Mouse (Mus musculus) MEL (cell line): ENCODE results near the gene Cdh4. TPM values are rescaled to one million over a fixed set of nuclear protein-coding genes. Genes with fewer than 3 reads are reported as not detected.

ENCODE experiments used
- DNase-seq: peaks from one replicate; pipeline ENCODE4 v3.0.0; 2011; ENCODE audit warnings: low read depth, low spot score
- H3K27ac ChIP-seq: 2 replicates; pipeline ENCODE4 v1.5.1; 2012; ENCODE audit warnings: low read depth, mild to moderate bottlenecking, control low read depth, low read length, moderate library complexity; ENCODE audit not compliant: control insufficient read depth
- H3K27me3 ChIP-seq, 2 experiments: fragments of 150-350 bp in 1 of 2; sonication (generic) in 1 of 2; 2 replicates each; pipeline ENCODE4 v1.6.1; 2012; ENCODE audit warnings: low read length in 2 of 2, mild to moderate bottlenecking in 2 of 2, improper control_type of control experiment in 1 of 2, moderate library complexity in 1 of 2; ENCODE audit not compliant: insufficient read depth in 2 of 2, control insufficient read depth in 1 of 2
- H3K36me3 ChIP-seq, 2 experiments: 2 replicates each; pipeline ENCODE4 v1.6.1; 2012 to 2014; ENCODE audit warnings: low read length in 2 of 2, improper control_type of control experiment in 1 of 2, inconsistent platforms in 1 of 2, mild to moderate bottlenecking in 1 of 2; ENCODE audit not compliant: insufficient read depth in 2 of 2, control insufficient read depth in 1 of 2
- H3K4me1 ChIP-seq, 2 experiments: fragments of 150-350 bp in 1 of 2; sonication (generic) in 1 of 2; 2 replicates each; pipeline ENCODE4 v1.6.1; 2012; ENCODE audit warnings: low read length in 2 of 2, improper control_type of control experiment in 1 of 2, mild to moderate bottlenecking in 1 of 2; ENCODE audit not compliant: insufficient read depth in 2 of 2, control insufficient read depth in 1 of 2
- H3K4me3 ChIP-seq, 2 experiments: fragments of 150-350 bp in 1 of 2; sonication (generic) in 1 of 2; 2 replicates each; pipeline ENCODE4 v1.5.1; 2012; ENCODE audit warnings: low read depth in 2 of 2, low read length in 2 of 2, mild to moderate bottlenecking in 2 of 2, moderate library complexity in 2 of 2, control low read depth in 1 of 2, improper control_type of control experiment in 1 of 2; ENCODE audit not compliant: control insufficient read depth in 1 of 2, insufficient read depth in 1 of 2
- H3K79me2 ChIP-seq: 2 replicates; pipeline ENCODE4 v1.6.1; 2012; ENCODE audit warnings: mild to moderate bottlenecking, low read length, moderate library complexity; ENCODE audit not compliant: control insufficient read depth, poor library complexity, insufficient read depth
- H3K9ac ChIP-seq: 2 replicates; pipeline ENCODE4 v1.6.1; 2012; ENCODE audit warnings: low read depth, mild to moderate bottlenecking, control low read depth, low read length, moderate library complexity; ENCODE audit not compliant: control insufficient read depth, poor library complexity, severe bottlenecking
- H3K9me3 ChIP-seq: fragments of 150-350 bp; sonication (generic); replicated peaks from 2 replicates; pipeline ENCODE4 v1.6.1; 2012; ENCODE audit warnings: mild to moderate bottlenecking, low read length, improper control_type of control experiment, moderate library complexity; ENCODE audit not compliant: insufficient read depth
- CHD2 ChIP-seq: IDR thresholded peaks from 2 replicates; pipeline ENCODE4 v1.6.1; 2011; ENCODE audit warnings: low read length, improper control_type of control experiment
- CTCF ChIP-seq, 3 experiments: IDR thresholded peaks in 2 of 3; conservative IDR thresholded peaks in 1 of 3; 2 replicates each; pipeline ENCODE4 v1.5.1; 2011 to 2012; ENCODE audit warnings: low read length in 3 of 3, low read depth in 2 of 3, mild to moderate bottlenecking in 2 of 3, improper control_type of control experiment in 1 of 3, inconsistent platforms in 1 of 3, mixed read lengths in 1 of 3, moderate library complexity in 1 of 3; ENCODE audit not compliant: control insufficient read depth in 1 of 3, insufficient read depth in 1 of 3, poor library complexity in 1 of 3, severe bottlenecking in 1 of 3
- E2F4 ChIP-seq: IDR thresholded peaks from 2 replicates; pipeline ENCODE4 v1.6.1; 2011; ENCODE audit warnings: low read depth, low read length, improper control_type of control experiment, borderline replicate concordance
- GABPA ChIP-seq: IDR thresholded peaks from 2 replicates; pipeline ENCODE4 v1.6.1; 2012; ENCODE audit warnings: low read depth, mild to moderate bottlenecking, inconsistent platforms, low read length, improper control_type of control experiment, moderate library complexity
- GATA1 ChIP-seq: IDR thresholded peaks from 2 replicates; pipeline ENCODE4 v1.6.1; 2011; ENCODE audit warnings: low read depth, low read length, improper control_type of control experiment
- HCFC1 ChIP-seq: IDR thresholded peaks from 2 replicates; pipeline ENCODE4 v1.6.1; 2012; ENCODE audit warnings: low read depth, mild to moderate bottlenecking, inconsistent platforms, low read length, improper control_type of control experiment, moderate library complexity
- JUND ChIP-seq: IDR thresholded peaks from 2 replicates; pipeline ENCODE4 v1.6.1; 2011; ENCODE audit warnings: low read depth, mild to moderate bottlenecking, improper control_type of control experiment, low read length
- KAT2A ChIP-seq: conservative IDR thresholded peaks from 2 replicates; pipeline ENCODE4 v1.6.1; 2012; ENCODE audit warnings: low read depth, low read length, improper control_type of control experiment, inconsistent platforms
- NRF1 ChIP-seq: IDR thresholded peaks from 2 replicates; pipeline ENCODE4 v1.6.1; 2014; ENCODE audit warnings: low read depth, mild to moderate bottlenecking, inconsistent platforms, low read length, improper control_type of control experiment, moderate library complexity; ENCODE audit not compliant: poor library complexity, insufficient read depth, severe bottlenecking
- POLR2A ChIP-seq, 2 experiments: IDR thresholded peaks; 2 replicates each; pipeline ENCODE4 v1.6.1; 2011 to 2012; ENCODE audit warnings: low read length in 2 of 2, mild to moderate bottlenecking in 2 of 2, control low read depth in 1 of 2, improper control_type of control experiment in 1 of 2, low read depth in 1 of 2, moderate library complexity in 1 of 2; ENCODE audit not compliant: control insufficient read depth in 1 of 2, insufficient read depth in 1 of 2, poor library complexity in 1 of 2
- TAL1 ChIP-seq: IDR thresholded peaks from 2 replicates; pipeline ENCODE4 v1.6.1; 2012; ENCODE audit warnings: mild to moderate bottlenecking, inconsistent platforms, low read length, moderate library complexity, mixed read lengths
- UBTF ChIP-seq: IDR thresholded peaks from 2 replicates; pipeline ENCODE4 v1.6.1; 2012; ENCODE audit warnings: low read depth, mild to moderate bottlenecking, inconsistent platforms, low read length, improper control_type of control experiment, moderate library complexity, borderline replicate concordance; ENCODE audit not compliant: insufficient read depth
- USF2 ChIP-seq, 2 experiments: IDR thresholded peaks; 2 replicates each; pipeline ENCODE4 v1.6.1; 2011 to 2012; ENCODE audit warnings: improper control_type of control experiment in 2 of 2, low read length in 2 of 2, borderline replicate concordance in 1 of 2, inconsistent platforms in 1 of 2, low read depth in 1 of 2, mild to moderate bottlenecking in 1 of 2; ENCODE audit not compliant: insufficient read depth in 1 of 2
- ZKSCAN1 ChIP-seq: IDR thresholded peaks from 2 replicates; pipeline ENCODE4 v1.6.1; 2012; ENCODE audit warnings: low read depth, mild to moderate bottlenecking, inconsistent platforms, low read length, improper control_type of control experiment, moderate library complexity
- ZMIZ1 ChIP-seq: IDR thresholded peaks from 2 replicates; pipeline ENCODE4 v1.6.1; 2012; ENCODE audit warnings: low read depth, mild to moderate bottlenecking, inconsistent platforms, low read length, improper control_type of control experiment, moderate library complexity
- polyA plus RNA-seq, 2 experiments: library from polyadenylated mRNA; stranded (reverse) in 1 of 2; unstranded in 1 of 2; fragments of >175 nt in 1 of 2; fragments of >200 nt in 1 of 2; gene quantifications; 2 replicates each; pipeline versions ENCODE4 v1.2.1 to v1.2.4; 2012; ENCODE audit warnings: low replicate concordance in 2 of 2, low read depth in 1 of 2; ENCODE audit not compliant: insufficient read length in 2 of 2, insufficient read depth in 1 of 2, missing spikeins in 1 of 2
- total RNA-seq: library from RNA; depleted of rRNA; stranded (reverse); fragments of 300-350 nt; gene quantifications from 2 replicates; pipeline ENCODE4 v1.2.3, GENCODE M21; 2012

The Cdh4 gene
- total and polyA plus RNA-seq, 3 experiments, result not detected

GRCm38 (mm10) chr2:179416587-179417227 lies 25.5 kb upstream of the Cdh4 start:
- no peaks in the 10 kb centered on the region for H3K4me1 ChIP-seq
- H3K9ac ChIP-seq, result no peak overlapping the region
- no peak overlapping the region for H3K27ac ChIP-seq
- H3K79me2 ChIP-seq, result no peaks in the 10 kb centered on the region
- no peak overlapping the region for H3K4me3 ChIP-seq
- no peak for DNase-seq
- TF ChIP-seq UBTF (no peak), POLR2A (IDR thresholded peaks at IDR 0.05; ENCODE audit: control insufficient read depth in 1 of 2, insufficient read depth in 1 of 2, low read depth in 1 of 2, low read length in 2 of 2, poor library complexity in 1 of 2) (no peak), CTCF (IDR thresholded peaks at IDR 0.05 in 2 of 3, conservative IDR thresholded peaks at IDR 0.05 in 1 of 3; ENCODE audit: control insufficient read depth in 1 of 3, insufficient read depth in 1 of 3, low read depth in 2 of 3, low read length in 3 of 3, poor library complexity in 1 of 3, severe bottlenecking in 1 of 3) (no peak), GABPA (no peak), JUND (no peak), HCFC1 (no peak), CHD2 (no peak), KAT2A (no peak), ZMIZ1 (no peak), GATA1 (no peak), ZKSCAN1 (no peak)
- TF ChIP-seq, all 39 proteins: peak for 0
- Histone ChIP-seq H3K36me3 (no peaks in the 10 kb centered on the region), H3K9me3 (no peaks in the 10 kb centered on the region), H3K27me3 (no peaks in the 10 kb centered on the region)

GRCm38 (mm10) chr2:179425602-179426001 lies 16.6 kb upstream of the Cdh4 start:
- no peak for TF ChIP-seq UBTF
- no peak for TF ChIP-seq USF2 (IDR thresholded peaks at IDR 0.05; ENCODE audit: borderline replicate concordance in 1 of 2, insufficient read depth in 1 of 2, low read depth in 1 of 2, low read length in 2 of 2)
- TF ChIP-seq HCFC1, result no peak
- no peak for TF ChIP-seq CHD2
- no peak for TF ChIP-seq NRF1
- TF ChIP-seq POLR2A (IDR thresholded peaks at IDR 0.05; ENCODE audit: control insufficient read depth in 1 of 2, insufficient read depth in 1 of 2, low read depth in 1 of 2, low read length in 2 of 2, poor library complexity in 1 of 2), result no peak
- TF ChIP-seq TAL1, result no peak
- TF ChIP-seq E2F4, result no peak
- Histone ChIP-seq H3K4me1 (no peaks in the 10 kb centered on the region), H3K9ac (no peak overlapping the region), H3K4me3 (no peak overlapping the region), H3K27ac (no peak overlapping the region), H3K36me3 (no peaks in the 10 kb centered on the region), H3K27me3 (no peaks in the 10 kb centered on the region), H3K9me3 (no peaks in the 10 kb centered on the region), H3K79me2 (no peaks in the 10 kb centered on the region)
- no peak for DNase-seq
